Mouse (Mus musculus) thymus, adult 2 months (tissue): ENCODE results near the gene Cela1.

Source experiments
- CTCF ChIP-seq: fragments of 200-500 bp; IDR thresholded peaks from 2 replicates; pipeline ENCODE4 v1.5.1; 2012; ENCODE audit warnings: mild to moderate bottlenecking, control low read depth, low read length, moderate library complexity, borderline replicate concordance; ENCODE audit not compliant: control insufficient read depth, poor library complexity, insufficient read depth; ENCODE audit errors: extremely low read depth
- POLR2A ChIP-seq: fragments of 200-500 bp; IDR thresholded peaks from 2 replicates; pipeline ENCODE4 v1.6.1; 2012; ENCODE audit warnings: mild to moderate bottlenecking, low read length, control low read depth, moderate library complexity; ENCODE audit not compliant: control insufficient read depth, poor library complexity, insufficient read depth; ENCODE audit errors: extremely low read depth

GRCm38 (mm10) chr15:100681770-100682169 lies 6.0 kb downstream of the Cela1 start:
- TF ChIP-seq POLR2A (no peak), CTCF (no peak)
